Mouse (Mus musculus): Measurements from ENCODE around the gene Gm1110. TPM values are rescaled to one million over a fixed set of nuclear protein-coding genes. Genes with fewer than 3 reads are reported as not detected.

Gene Gm1110
- not detected for polyA plus RNA-seq (2014; fragmentation: Illumina TruSeq; extraction: RNeasy Lipid Tissue Mini Kit (QIAGEN cat#74804); ENCODE audit: low read depth, low replicate concordance)

DNA sequence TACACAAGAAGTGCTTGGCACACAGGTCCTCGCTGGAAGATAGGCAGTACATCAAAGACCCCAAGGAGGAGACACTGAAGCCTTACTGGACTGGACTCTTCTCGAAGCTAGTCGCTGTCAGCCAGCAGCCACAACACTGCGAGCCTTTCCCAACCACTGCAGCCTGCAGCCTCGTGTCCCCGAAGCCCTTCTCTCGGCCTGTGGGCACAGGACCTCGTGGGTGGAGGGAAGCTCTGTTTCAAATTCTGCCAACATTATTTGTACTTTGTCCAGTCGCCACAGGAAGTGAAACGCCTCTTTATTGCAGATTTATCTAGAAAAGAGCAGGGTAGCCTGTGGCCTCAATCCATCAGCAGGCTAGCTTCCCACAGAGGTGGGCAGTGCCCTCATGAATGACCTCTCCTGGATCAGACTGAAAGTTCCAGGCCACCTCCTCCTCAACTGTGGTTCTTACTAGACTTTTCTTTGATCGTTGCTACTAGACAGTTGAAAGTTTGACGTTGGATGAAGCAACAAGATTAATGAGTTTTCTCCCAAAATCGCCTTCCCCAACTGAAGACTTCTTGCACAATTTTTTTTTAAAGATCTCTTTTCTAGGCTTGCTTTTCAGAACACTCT, at the start of gene Gm1110:
Gene Gm1110, minus strand, starts transcription at position 203 of the 618 bp plus-strand sequence.

GRCm38 (mm10) chr9:26860751-26861150, 62.2 kb downstream of the Gm1110 start, which contains the start of gene Glb1l3:
Gene Glb1l3 (minus strand): TSS chr9:26860890.

Other genes with a start within 250 kb of the Gm1110 start
- gene B3gat1, start 189.4 kb downstream of the Gm1110 start, polyA plus RNA-seq (2014; fragmentation: Illumina TruSeq; extraction: RNeasy Lipid Tissue Mini Kit (QIAGEN cat#74804); ENCODE audit: low read depth, low replicate concordance): not detected
- 2.8 TPM for gene Glb1l2, start 116.6 kb downstream of the Gm1110 start, polyA plus RNA-seq (2014; fragmentation: Illumina TruSeq; extraction: RNeasy Lipid Tissue Mini Kit (QIAGEN cat#74804); ENCODE audit: low read depth, low replicate concordance)
- gene Glb1l3, start 62.2 kb downstream of the Gm1110 start, polyA plus RNA-seq (2014; fragmentation: Illumina TruSeq; extraction: RNeasy Lipid Tissue Mini Kit (QIAGEN cat#74804); ENCODE audit: low read depth, low replicate concordance): not detected
- gene Acad8, start 76.5 kb upstream of the Gm1110 start, polyA plus RNA-seq (2014; fragmentation: Illumina TruSeq; extraction: RNeasy Lipid Tissue Mini Kit (QIAGEN cat#74804); ENCODE audit: low read depth, low replicate concordance): 20.3 TPM
- gene Thyn1, start 76.6 kb upstream of the Gm1110 start, polyA plus RNA-seq (2014; fragmentation: Illumina TruSeq; extraction: RNeasy Lipid Tissue Mini Kit (QIAGEN cat#74804); ENCODE audit: low read depth, low replicate concordance): 46.7 TPM
- gene Vps26b, start 107.0 kb upstream of the Gm1110 start, polyA plus RNA-seq (2014; fragmentation: Illumina TruSeq; extraction: RNeasy Lipid Tissue Mini Kit (QIAGEN cat#74804); ENCODE audit: low read depth, low replicate concordance): 30.7 TPM
- gene Ncapd3, start 107.1 kb upstream of the Gm1110 start, polyA plus RNA-seq (2014; fragmentation: Illumina TruSeq; extraction: RNeasy Lipid Tissue Mini Kit (QIAGEN cat#74804); ENCODE audit: low read depth, low replicate concordance): 22.3 TPM
- 12.3 TPM for gene Jam3, start 232.3 kb upstream of the Gm1110 start, polyA plus RNA-seq (2014; fragmentation: Illumina TruSeq; extraction: RNeasy Lipid Tissue Mini Kit (QIAGEN cat#74804); ENCODE audit: low read depth, low replicate concordance)